Mouse (Mus musculus) CH12.LX (cell line): Measurements from ENCODE around the gene Zswim8. TPM values are rescaled to one million over a fixed set of nuclear protein-coding genes. Genes with fewer than 3 reads are reported as not detected.

Experiments
- DNase-seq: peaks from one replicate; pipeline ENCODE4 v3.0.0-alpha.2; 2013; ENCODE audit errors: extremely low read depth
- H3K27ac ChIP-seq: 2 replicates; pipeline ENCODE4 v1.5.1; 2012; ENCODE audit warnings: low read depth, mild to moderate bottlenecking, control low read depth, moderate library complexity; ENCODE audit not compliant: insufficient read depth
- H3K27me3 ChIP-seq: replicated peaks from 2 replicates; pipeline ENCODE3; 2012; ENCODE audit warnings: inconsistent platforms
- H3K36me3 ChIP-seq, 2 experiments: replicated peaks in 1 of 2; 2 replicates each; pipeline versions ENCODE3 to v1.6.1; 2012; ENCODE audit warnings: inconsistent platforms in 1 of 2, low read length in 1 of 2, mild to moderate bottlenecking in 1 of 2, mixed read lengths in 1 of 2, moderate library complexity in 1 of 2; ENCODE audit not compliant: control insufficient read depth in 1 of 2, insufficient read depth in 1 of 2
- H3K4me1 ChIP-seq, 2 experiments: 2 replicates each; pipeline ENCODE4 v1.6.1; 2012; ENCODE audit warnings: inconsistent platforms in 1 of 2, moderate library complexity in 1 of 2; ENCODE audit not compliant: insufficient read depth in 2 of 2, control insufficient read depth in 1 of 2
- H3K4me2 ChIP-seq: 2 replicates; pipeline ENCODE4 v1.6.1; 2012; ENCODE audit warnings: low read depth, mild to moderate bottlenecking, control low read depth; ENCODE audit not compliant: poor library complexity, insufficient read depth, severe bottlenecking
- H3K4me3 ChIP-seq, 3 experiments: fragments of 150-350 bp in 1 of 3; sonication (generic) in 1 of 3; replicated peaks in 1 of 3; 2 replicates each; pipeline versions ENCODE3 to v1.5.1; 2011 to 2012; ENCODE audit warnings: low read depth in 2 of 3, low read length in 2 of 3, mild to moderate bottlenecking in 2 of 3, moderate library complexity in 2 of 3, control low read depth in 1 of 3, improper control_type of control experiment in 1 of 3, inconsistent platforms in 1 of 3, mixed read lengths in 1 of 3; ENCODE audit not compliant: poor library complexity in 1 of 3
- H3K79me2 ChIP-seq: replicated peaks from 2 replicates; pipeline ENCODE4 v1.6.1; 2012; ENCODE audit warnings: mild to moderate bottlenecking, moderate library complexity; ENCODE audit not compliant: control insufficient read depth, poor library complexity, insufficient read depth, severe bottlenecking; ENCODE audit errors: extremely low read depth
- H3K9ac ChIP-seq: 2 replicates; pipeline ENCODE4 v1.6.1; 2012; ENCODE audit warnings: low read depth, mild to moderate bottlenecking, control low read depth, moderate library complexity; ENCODE audit not compliant: insufficient read depth
- H3K9me3 ChIP-seq: replicated peaks from 2 replicates; pipeline ENCODE3; 2012; ENCODE audit warnings: low read length, inconsistent platforms, mixed read lengths
- CHD2 ChIP-seq: IDR thresholded peaks from 2 replicates; pipeline ENCODE4 v1.6.1; 2011; ENCODE audit warnings: low read length, improper control_type of control experiment
- CTCF ChIP-seq, 2 experiments: IDR thresholded peaks in 1 of 2; conservative IDR thresholded peaks in 1 of 2; 2 replicates each; pipeline ENCODE4 v1.5.1; 2011 to 2012; ENCODE audit warnings: low read depth in 2 of 2, low read length in 2 of 2, improper control_type of control experiment in 1 of 2, inconsistent platforms in 1 of 2, mild to moderate bottlenecking in 1 of 2, moderate library complexity in 1 of 2
- ELF1 ChIP-seq: IDR thresholded peaks from 2 replicates; pipeline ENCODE4 v1.6.1; 2014; ENCODE audit warnings: low read depth, mild to moderate bottlenecking, inconsistent platforms, low read length, improper control_type of control experiment
- IRF4 ChIP-seq: IDR thresholded peaks from 2 replicates; pipeline ENCODE4 v1.6.1; 2014; ENCODE audit warnings: low read depth, mild to moderate bottlenecking, inconsistent platforms, low read length, improper control_type of control experiment
- JUN ChIP-seq: IDR thresholded peaks from 2 replicates; pipeline ENCODE4 v1.6.1; 2011; ENCODE audit warnings: low read depth, mild to moderate bottlenecking, low read length, improper control_type of control experiment, moderate library complexity; ENCODE audit not compliant: insufficient read depth
- JUND ChIP-seq: conservative IDR thresholded peaks from 2 replicates; pipeline ENCODE4 v1.6.1; 2011; ENCODE audit warnings: low read depth, low read length, improper control_type of control experiment
- KAT2A ChIP-seq: IDR thresholded peaks from 2 replicates; pipeline ENCODE4 v1.6.1; 2012; ENCODE audit warnings: low read length, improper control_type of control experiment, inconsistent platforms; ENCODE audit not compliant: insufficient replicate concordance
- MAX ChIP-seq: IDR thresholded peaks from 2 replicates; pipeline ENCODE4 v1.6.1; 2011; ENCODE audit warnings: low read length, improper control_type of control experiment
- MAZ ChIP-seq: IDR thresholded peaks from 2 replicates; pipeline ENCODE4 v1.6.1; 2012; ENCODE audit warnings: low read depth, mild to moderate bottlenecking, inconsistent platforms, low read length, improper control_type of control experiment, moderate library complexity
- MXI1 ChIP-seq: IDR thresholded peaks from 2 replicates; pipeline ENCODE4 v1.6.1; 2011; ENCODE audit warnings: mild to moderate bottlenecking, low read depth, low read length, improper control_type of control experiment
- NELFE ChIP-seq: IDR thresholded peaks from 2 replicates; pipeline ENCODE4 v1.6.1; 2011; ENCODE audit warnings: low read depth, low read length, improper control_type of control experiment
- NRF1 ChIP-seq: IDR thresholded peaks from 2 replicates; pipeline ENCODE4 v1.6.1; 2014; ENCODE audit warnings: low read depth, mild to moderate bottlenecking, inconsistent platforms, low read length, improper control_type of control experiment, moderate library complexity
- POLR2A ChIP-seq: IDR thresholded peaks from 2 replicates; pipeline ENCODE4 v1.6.1; 2011; ENCODE audit warnings: low read depth, mild to moderate bottlenecking, improper control_type of control experiment, low read length
- POLR2AphosphoS2 ChIP-seq: IDR thresholded peaks from 2 replicates; pipeline ENCODE4 v1.6.1; 2011; ENCODE audit warnings: low read depth, low read length, improper control_type of control experiment
- RCOR1 ChIP-seq: conservative IDR thresholded peaks from 2 replicates; pipeline ENCODE4 v1.6.1; 2012; ENCODE audit warnings: low read depth, mild to moderate bottlenecking, inconsistent platforms, low read length, improper control_type of control experiment
- TBP ChIP-seq: conservative IDR thresholded peaks from 2 replicates; pipeline ENCODE4 v1.6.1; 2011; ENCODE audit warnings: low read depth, low read length, improper control_type of control experiment
- TCF12 ChIP-seq: IDR thresholded peaks from 2 replicates; pipeline ENCODE4 v1.6.1; 2014; ENCODE audit warnings: low read depth, mild to moderate bottlenecking, inconsistent platforms, low read length, improper control_type of control experiment
- UBTF ChIP-seq: IDR thresholded peaks from 2 replicates; pipeline ENCODE4 v1.6.1; 2012; ENCODE audit warnings: low read depth, mild to moderate bottlenecking, inconsistent platforms, low read length, improper control_type of control experiment, moderate library complexity
- USF1 ChIP-seq: IDR thresholded peaks from 2 replicates; pipeline ENCODE4 v1.6.1; 2014; ENCODE audit warnings: low read depth, mild to moderate bottlenecking, inconsistent platforms, low read length, improper control_type of control experiment
- ZC3H11A ChIP-seq: IDR thresholded peaks from 2 replicates; pipeline ENCODE4 v1.6.1; 2012; ENCODE audit warnings: low read depth, mild to moderate bottlenecking, inconsistent platforms, low read length, improper control_type of control experiment
- ZNF384 ChIP-seq: IDR thresholded peaks from 2 replicates; pipeline ENCODE4 v1.6.1; 2012; ENCODE audit warnings: low read depth, low read length, improper control_type of control experiment, inconsistent platforms
- dilution Hi-C: fragments of 300-500 bp; cut with MboI; formaldehyde crosslinking; loops from 2 replicates; pipeline ENCODE4 v1.14.3; 2020; ENCODE audit warnings: low sequenced_read_pairs; ENCODE audit not compliant: extremely low pct_unique_long_range_greater_than_20kb, extremely low pct_ligation_motif_present
- in situ Hi-C: fragments of 300-500 bp; cut with MboI; formaldehyde crosslinking; loops from 3 replicates; pipeline ENCODE4 v1.14.3; 2019; ENCODE audit warnings: low sequenced_read_pairs, low pct_ligation_motif_present, low pct_unique_long_range_greater_than_20kb, mixed read lengths
- polyA plus RNA-seq: library from polyadenylated mRNA; unstranded; fragments of >175 nt; gene quantifications from 2 replicates; pipeline ENCODE4 v1.2.1, GENCODE M21; 2012; ENCODE audit warnings: low read depth; ENCODE audit not compliant: insufficient read length
- total RNA-seq, 2 experiments: library from RNA; depleted of rRNA; stranded (reverse); fragments of 300-350 nt in 1 of 2; fragments of >200 nt in 1 of 2; gene quantifications; 2 replicates each; pipeline ENCODE4 v1.2.3; 2012 to 2014

Gene Zswim8
- total and polyA plus RNA-seq, 3 experiments, result 9.5 to 39.6 (median 22.6) TPM

DNA sequence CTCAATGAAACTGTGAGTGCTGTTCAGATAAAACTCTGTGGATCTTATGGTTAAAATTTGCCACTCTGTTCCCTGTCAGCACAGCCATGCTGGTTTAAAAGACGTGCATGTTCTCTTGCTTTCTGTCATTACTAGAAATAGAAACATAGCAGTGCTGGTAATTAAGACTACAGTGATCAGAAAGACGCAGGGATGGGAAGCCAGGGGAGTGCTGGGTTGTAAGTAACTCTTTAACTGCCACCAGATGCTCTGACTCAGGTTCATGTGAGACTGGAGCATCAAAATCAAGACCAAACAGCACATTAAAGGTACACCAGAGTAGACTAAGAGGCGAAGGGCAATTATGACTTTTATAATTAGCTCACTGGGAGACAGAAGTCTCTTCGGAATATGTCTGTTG, 41.0 kb downstream of the Zswim8 start:
- no peaks in the 10 kb centered on the region for H3K9me3 ChIP-seq
- no peaks in the 10 kb centered on the region for H3K27me3 ChIP-seq
- peaks cover 15 to 75% of the 10 kb centered on the region in 2 experiments for H3K36me3 ChIP-seq
- H3K4me1 ChIP-seq, result no peaks in the 10 kb centered on the region
- H3K4me3 ChIP-seq, result no peak overlapping the region
- no peaks in the 10 kb centered on the region for H3K79me2 ChIP-seq
- in situ Hi-C loops (no loop called here), dilution Hi-C loops (no loop called here)
- no peak overlapping the region for H3K27ac ChIP-seq
- DNase-seq, result no peak
- no peak for TF ChIP-seq ZC3H11A
- no peak for TF ChIP-seq POLR2A
- no peak for TF ChIP-seq NRF1
- TF ChIP-seq JUND, result no peak
- TF ChIP-seq JUN, result no peak
- no peak for TF ChIP-seq RCOR1
- no peak for TF ChIP-seq KAT2A
- no peak for TF ChIP-seq NELFE
- no peak for TF ChIP-seq UBTF
- TF ChIP-seq MXI1, result no peak
- TF ChIP-seq IRF4, result no peak
- no peak for TF ChIP-seq TBP
- TF ChIP-seq ZNF384, result no peak
- no peak for TF ChIP-seq USF1
- H3K9ac ChIP-seq, result no peak overlapping the region
- no peak overlapping the region for H3K4me2 ChIP-seq

DNA sequence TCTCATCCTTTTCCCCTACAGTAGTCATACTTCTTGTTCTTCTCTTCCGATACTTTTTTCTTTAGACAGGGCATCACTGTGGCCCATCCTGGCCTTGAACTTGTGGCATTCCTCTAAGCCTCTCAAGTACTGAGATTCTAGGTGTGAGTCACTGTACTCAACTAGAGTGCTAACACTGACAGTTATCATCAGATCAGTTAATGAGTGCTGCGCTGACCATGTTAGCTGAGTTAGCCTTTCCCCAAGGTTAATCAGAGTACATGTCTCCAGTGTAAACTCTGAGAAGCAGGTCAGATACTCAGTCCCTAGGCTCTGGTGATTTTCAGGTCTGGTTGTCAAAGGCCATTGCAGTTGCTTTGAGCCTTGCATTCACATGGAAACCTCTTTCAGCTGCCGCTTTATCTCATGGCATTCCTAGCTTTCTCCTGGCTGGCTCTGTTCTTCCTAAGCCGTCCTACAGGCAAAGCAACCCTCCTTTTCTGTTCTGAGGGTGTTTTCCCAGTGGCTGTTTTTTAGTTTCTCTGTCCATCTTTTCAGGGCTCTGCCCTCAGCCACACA, 42.2 kb downstream of the Zswim8 start:
- Histone ChIP-seq H3K9ac (no peak overlapping the region), H3K4me3 (no peak overlapping the region), H3K4me2 (no peak overlapping the region), H3K27me3 (no peaks in the 10 kb centered on the region), H3K9me3 (no peaks in the 10 kb centered on the region), H3K4me1 (no peaks in the 10 kb centered on the region), H3K36me3 (peaks cover 12 to 73% of the 10 kb centered on the region in 2 experiments), H3K79me2 (no peaks in the 10 kb centered on the region), H3K27ac (no peak overlapping the region)
- dilution Hi-C loops, result no loop called here
- no peak for DNase-seq
- in situ Hi-C loops, result no loop called here
- TF ChIP-seq CHD2 (no peak), POLR2AphosphoS2 (no peak), MXI1 (no peak), TCF12 (no peak), CTCF (conservative IDR thresholded peaks at IDR 0.05 in 1 of 2, IDR thresholded peaks at IDR 0.05 in 1 of 2; ENCODE audit: low read depth in 2 of 2, low read length in 2 of 2) (no peak), MAX (no peak), ELF1 (no peak), JUN (no peak), MAZ (no peak)
